Comparison of ENCODE assay signal across 11 mouse cellular contexts in genomic region chr6:133812342-133812741, GRCm38 (mm10). TPM values are rescaled to one million over a fixed set of nuclear protein-coding genes. Genes with fewer than 3 reads are reported as not detected.
DNase-seq lines count a peak whose midpoint lies in the region; ATAC-seq and TF ChIP-seq lines count a peak whose summit lies in the region.
"Had no signal": no experiment of that assay in that cellular context is flagged by ENCODE, and none has a peak within 500 bp of the region (broad histone marks: within the 10 kb centered on the region; RNA-seq: fewer than 3 reads in every experiment).

No protein-coding gene starts in this region.

- TF ChIP-seq CTCF in kidney, adult 2 months (conservative IDR thresholded peaks at IDR 0.05; ENCODE audit: insufficient read depth, insufficient read length, low read depth, low read length) = peak; percentile 57
- peak; percentile 58 for TF ChIP-seq CTCF in stomach, postnatal 0 days (IDR thresholded peaks at IDR 0.05; ENCODE audit: low read depth)

- no peak for ATAC-seq in kidney, embryonic 14.5 days (ENCODE audit: low FRiP score, low TSS enrichment)
- ATAC-seq in stomach, postnatal 0 days (ENCODE audit: low FRiP score, low TSS enrichment) = no peak
- ATAC-seq: forebrain, embryonic 13.5 days had no signal

- no peak overlapping the region for H3K27ac ChIP-seq in kidney, adult 2 months (ENCODE audit: insufficient read depth, low read depth, low read length)
- H3K27ac ChIP-seq in kidney, embryonic 14.5 days (ENCODE audit: low read depth, low read length) = no peak overlapping the region
- no peak overlapping the region for H3K27ac ChIP-seq in stomach, postnatal 0 days (replicated peaks)
- H3K27ac ChIP-seq: forebrain, embryonic 13.5 days had no signal

- no peak overlapping the region for H3K4me2 ChIP-seq in kidney, embryonic 14.5 days (replicated peaks; ENCODE audit: low read depth, low read length)
- H3K4me2 ChIP-seq in stomach, postnatal 0 days (replicated peaks; ENCODE audit: low read depth) = no peak overlapping the region
- H3K4me2 ChIP-seq: forebrain, embryonic 13.5 days had no signal

- no peaks in the 10 kb centered on the region for H3K36me3 ChIP-seq in kidney, adult 2 months (ENCODE audit: control insufficient read depth, insufficient read depth, low read length)
- no peaks in the 10 kb centered on the region for H3K36me3 ChIP-seq in kidney, embryonic 14.5 days (ENCODE audit: control insufficient read depth, insufficient read depth, low read length)
- H3K36me3 ChIP-seq in stomach, postnatal 0 days (ENCODE audit: control insufficient read depth, insufficient read depth, low read length) = no peaks in the 10 kb centered on the region

- TF ChIP-seq POLR2A in kidney, adult 2 months (IDR thresholded peaks at IDR 0.05; ENCODE audit: low read depth, low read length) = no peak

- WGBS in kidney, adult 2 months = 63% methylated on average over 1 of the region's 1 CpGs
- WGBS in kidney, embryonic 14.5 days = 44% methylated on average over 1 of the region's 1 CpGs
- 55% methylated on average over 1 of the region's 1 CpGs for WGBS in stomach, postnatal 0 days

- no peaks in the 10 kb centered on the region for H3K9me3 ChIP-seq in kidney, embryonic 14.5 days (ENCODE audit: control insufficient read depth, low read length)
- H3K9me3 ChIP-seq in stomach, postnatal 0 days (ENCODE audit: control insufficient read depth, low read length) = no peaks in the 10 kb centered on the region
- H3K9me3 ChIP-seq: forebrain, embryonic 13.5 days had no signal

- no peak overlapping the region for H3K9ac ChIP-seq in kidney, embryonic 14.5 days (ENCODE audit: low read depth, low read length)
- no peak overlapping the region for H3K9ac ChIP-seq in stomach, postnatal 0 days (ENCODE audit: low read length)
- H3K9ac ChIP-seq: forebrain, embryonic 13.5 days had no signal

- no peaks in the 10 kb centered on the region for H3K27me3 ChIP-seq in kidney, adult 2 months (replicated peaks; ENCODE audit: control insufficient read depth, insufficient read depth, low read length)
- H3K27me3 ChIP-seq in kidney, embryonic 14.5 days (ENCODE audit: control insufficient read depth, insufficient read depth, low read length) = no peaks in the 10 kb centered on the region
- H3K27me3 ChIP-seq in stomach, postnatal 0 days (ENCODE audit: control insufficient read depth, insufficient read depth, low read length) = no peaks in the 10 kb centered on the region
- H3K27me3 ChIP-seq: forebrain, embryonic 13.5 days had no signal

- H3K4me1 ChIP-seq in kidney, adult 2 months (ENCODE audit: control insufficient read depth, insufficient read depth, low read length) = no peaks in the 10 kb centered on the region
- no peaks in the 10 kb centered on the region for H3K4me1 ChIP-seq in kidney, embryonic 14.5 days (ENCODE audit: control insufficient read depth, insufficient read depth, low read length)
- H3K4me1 ChIP-seq in stomach, postnatal 0 days (replicated peaks; ENCODE audit: control insufficient read depth, insufficient read depth) = no peaks in the 10 kb centered on the region
- H3K4me1 ChIP-seq: forebrain, embryonic 13.5 days had no signal

- no peak for TF ChIP-seq EP300 in stomach, postnatal 0 days (optimal IDR thresholded peaks at IDR 0.05)

- peak; percentile 1 for DNase-seq in adrenal gland, postnatal 10 days
- DNase-seq in adrenal gland, postnatal 4 days (ENCODE audit: low spot score in 2 of 2) = no peak
- DNase-seq in kidney, adult 2 months = peak; percentile 47
- DNase-seq in right cerebral cortex, postnatal 14 days = peak; percentile 4
- no peak for DNase-seq in right cerebral cortex, postnatal 36 days (ENCODE audit: low spot score in 2 of 2)
- peak; percentile 14 for DNase-seq in stomach, postnatal 0 days (ENCODE audit: low spot score)
- DNase-seq in thymus, postnatal 4 days = no peak

- H3K4me3 ChIP-seq in kidney, adult 2 months (ENCODE audit: insufficient read depth, low read depth, low read length) = no peak overlapping the region
- no peak overlapping the region for H3K4me3 ChIP-seq in kidney, embryonic 14.5 days (ENCODE audit: low read length)
- no peak overlapping the region for H3K4me3 ChIP-seq in stomach, postnatal 0 days (ENCODE audit: low read depth, low read length)
- H3K4me3 ChIP-seq: forebrain, embryonic 13.5 days had no signal

RNA-seq across cellular contexts. Expression of gene Kap, which starts 41.2 kb away (rescaled TPM):
- under 1 TPM in 1 of 2 experiments, not detected in 1; 0.61 TPM for total RNA-seq in adrenal gland, postnatal 10 days (2021)
- total RNA-seq in adrenal gland, postnatal 4 days (2021) = 10 to 100 TPM in 1 of 2 experiments, 1 to 10 TPM in 1; 2.3 to 24.7 TPM
- polyA plus RNA-seq in kidney, adult 2 months (2012; rRNA removed) = 6,577 and 7,570 TPM in 2 replicates
- polyA plus RNA-seq in kidney, embryonic 14.5 days (2014; fragmentation: Nextera tagmentation; extraction: Ambion mirVana) = not detected in 2 replicates
- polyA plus RNA-seq in stomach, postnatal 0 days (2015; fragmentation: Nextera tagmentation; extraction: Ambion mirVana) = not detected in 2 replicates
- total RNA-seq: hematopoietic stem cell, adult 5-6 weeks; left cerebral cortex, postnatal 25 days had no signal
- polyA plus RNA-seq: forebrain, embryonic 13.5 days had no signal

Comparison
In these comparisons a context has a peak if more than half of its experiments do, and no peak if none do; other contexts are left out.
1. DNase-seq: peak in adrenal gland, postnatal 10 days (single experiment), kidney, adult 2 months (single experiment), right cerebral cortex, postnatal 14 days (single experiment) and stomach, postnatal 0 days (single experiment); none in adrenal gland, postnatal 4 days (0 of 2), right cerebral cortex, postnatal 36 days (0 of 2) and thymus, postnatal 4 days (single experiment).
2. RNA of gene Kap, which starts 41.2 kb away (polyA plus RNA-seq): 6,577 to 7,570 TPM in kidney, adult 2 months; not detected in kidney, embryonic 14.5 days and not detected in stomach, postnatal 0 days; every median in the first group is over 1,000 times any median in the second.